Mouse (Mus musculus) Patski (cell line): Measurements from ENCODE around the gene Dcaf7. TPM values are rescaled to one million over a fixed set of nuclear protein-coding genes. Genes with fewer than 3 reads are reported as not detected.

Experiments
- ATAC-seq: fragments of 100-300 bp; one replicate; pipeline ENCODE4 v1.8.0; 2021
- CTCF ChIA-PET: fragments of 350-600 bp; sonication (Branson Sonifier 250); formaldehyde crosslinking; loops from one replicate; lab custom pipeline; 2022; ENCODE audit warnings: inconsistent platforms; lab: Charles Lee
- POLR2A ChIA-PET: fragments of 350-600 bp; sonication (Branson Sonifier 250); formaldehyde crosslinking; loops from one replicate; lab custom pipeline; 2022; ENCODE audit warnings: antibody characterized with exemption, inconsistent platforms; lab: Charles Lee
- DNase-seq: peaks from one replicate; pipeline ENCODE4 v3.0.0-alpha.2; 2011; ENCODE audit warnings: low read depth, low spot score
- H3K27me3 ChIP-seq: fragments of 371-371 bp; one replicate; pipeline ENCODE4 v1.5.1; 2021
- CTCF ChIP-seq: fragments of 100-300 bp; IDR thresholded peaks from one replicate; pipeline ENCODE4 v1.5.1; 2021
- in situ Hi-C: fragments of 300-500 bp; cut with MboI; formaldehyde crosslinking; loops from 3 replicates; pipeline ENCODE4 v1.11.1; 2018; ENCODE audit warnings: low pct_unique_long_range_greater_than_20kb, mixed read lengths
- polyA plus RNA-seq: library from polyadenylated mRNA; unstranded; gene quantifications from one replicate; pipeline ENCODE4 v1.2.3, GENCODE M21; 2021

Gene Dcaf7
- polyA plus RNA-seq: 52.8 TPM

DNA sequence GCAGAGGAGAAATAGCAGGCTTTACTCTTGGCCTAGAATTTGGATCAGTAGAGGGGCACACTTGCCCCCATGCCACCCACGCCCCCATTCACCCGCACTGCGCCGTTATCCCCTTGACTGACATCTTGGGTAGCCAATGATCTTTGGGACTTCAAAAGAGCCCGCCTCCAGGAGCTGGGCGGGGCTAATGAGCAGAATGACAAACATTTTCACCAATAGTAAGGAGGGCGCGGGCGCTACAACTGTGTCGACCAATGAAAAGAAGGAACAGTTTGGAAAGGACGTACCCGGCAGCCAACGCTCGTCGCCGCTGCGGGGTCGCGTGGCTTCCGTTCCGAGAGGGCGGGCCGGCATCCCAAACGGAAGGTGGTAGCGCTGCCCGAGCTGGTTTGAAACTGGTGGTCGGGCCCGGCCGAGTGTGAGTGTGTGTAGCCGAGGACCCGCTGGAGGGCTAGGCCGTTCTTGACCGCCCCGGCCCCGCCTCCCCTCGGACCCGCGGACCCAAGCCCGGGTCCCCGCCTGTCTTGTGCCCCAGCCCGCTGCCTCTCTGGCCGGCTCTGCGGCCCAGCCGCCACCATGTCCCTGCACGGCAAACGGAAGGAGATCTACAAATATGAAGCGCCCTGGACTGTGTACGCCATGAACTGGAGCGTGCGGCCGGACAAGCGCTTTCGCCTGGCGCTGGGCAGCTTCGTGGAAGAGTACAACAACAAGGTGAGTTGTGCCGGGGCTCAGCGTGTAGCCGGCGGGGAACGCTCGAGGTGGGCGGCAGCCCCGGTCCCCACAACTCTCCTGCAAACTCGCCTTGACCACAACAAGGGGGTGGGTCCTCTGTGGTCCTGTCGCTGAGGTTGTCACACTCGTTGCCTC lies at the start of gene Dcaf7:
Gene Dcaf7 (plus strand): TSS at position 325 of the 870 bp plus-strand sequence.
- TF ChIP-seq CTCF: no peak
- ATAC-seq: peak; percentile 99

GRCm38 (mm10) chr11:105987446-105987845 lies 49.2 kb upstream of the Dcaf7 start:
- DNase-seq: no peak
- TF ChIP-seq CTCF: no peak
- H3K27me3 ChIP-seq: peaks cover 17% of the 10 kb centered on the region
- in situ Hi-C loops: no loop called here
- no peak for ATAC-seq
- CTCF ChIA-PET: no interaction called here
- POLR2A ChIA-PET: no interaction called here

More for the DNA sequence above, at the start of gene Dcaf7:
- CTCF ChIA-PET: interaction anchor here (0.9 kb wide), 1 partner anchor 10 kb away, joined by 8 read pairs; no protein-coding TSS in a partner anchor
- POLR2A ChIA-PET: no interaction called here
- no peaks in the 10 kb centered on the region for H3K27me3 ChIP-seq
- in situ Hi-C loops: no loop called here
- DNase-seq: peak; percentile 83

DNA sequence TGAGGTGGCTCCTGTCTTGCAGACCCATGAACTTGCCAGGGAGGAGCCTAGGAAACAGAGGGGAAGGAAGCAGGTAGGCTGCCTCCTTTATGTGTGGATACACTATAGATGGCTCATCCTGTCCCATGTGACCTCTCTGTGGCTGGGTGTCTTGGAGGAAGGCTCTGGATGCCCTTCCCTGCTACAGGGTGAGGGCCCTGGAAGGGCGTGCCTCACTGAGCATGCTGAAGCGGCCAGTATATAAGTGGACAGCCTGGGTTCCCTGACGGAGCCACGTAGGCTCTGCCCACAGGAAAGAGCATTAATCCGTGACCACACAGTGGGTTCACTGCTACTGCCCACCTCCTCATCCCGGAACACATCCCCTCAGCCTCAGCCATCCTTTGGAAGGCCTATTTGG lies 47.2 kb upstream of the Dcaf7 start:
- in situ Hi-C loops: no loop called here
- H3K27me3 ChIP-seq: peaks cover 18% of the 10 kb centered on the region
- CTCF ChIA-PET: no interaction called here
- DNase-seq (no peak), ATAC-seq (no peak)
- no peak for TF ChIP-seq CTCF
- POLR2A ChIA-PET: no interaction called here

GRCm38 (mm10) chr11:105990231-105990630 lies 46.4 kb upstream of the Dcaf7 start:
- ATAC-seq (no peak), DNase-seq (no peak)
- CTCF ChIA-PET: no interaction called here
- no peak for TF ChIP-seq CTCF
- POLR2A ChIA-PET: no interaction called here
- in situ Hi-C loops: no loop called here
- H3K27me3 ChIP-seq: peaks cover 25% of the 10 kb centered on the region

DNA sequence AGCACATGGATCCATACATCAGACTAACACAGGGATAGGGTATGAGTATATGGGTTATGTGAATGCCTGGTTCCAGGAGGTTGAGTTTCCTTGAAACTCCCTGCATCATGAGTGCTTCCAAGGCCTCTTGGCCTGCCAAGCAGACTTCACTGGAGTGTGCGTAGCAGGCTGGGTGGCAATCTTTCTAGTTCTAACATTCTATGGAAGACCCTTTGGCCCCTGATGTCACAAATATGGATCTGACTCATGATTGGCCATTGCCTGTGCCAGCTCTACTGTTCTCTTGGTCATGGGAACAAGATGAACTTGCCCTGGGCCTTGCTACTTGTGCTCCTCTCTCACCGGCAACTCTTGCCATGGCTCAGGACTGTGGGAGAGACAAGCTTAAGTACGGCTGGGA lies 42.3 kb upstream of the Dcaf7 start, which contains the start of gene Ace3:
Gene Ace3 (plus strand): TSS at position 301 of the 400 bp plus-strand sequence.
- in situ Hi-C loops: no loop called here
- ATAC-seq (no peak), DNase-seq (no peak)
- POLR2A ChIA-PET: no interaction called here
- CTCF ChIA-PET: no interaction called here
- peaks cover 31% of the 10 kb centered on the region for H3K27me3 ChIP-seq
- TF ChIP-seq CTCF: no peak

GRCm38 (mm10) chr11:106000062-106000461 lies 36.6 kb upstream of the Dcaf7 start:
- POLR2A ChIA-PET: no interaction called here
- DNase-seq (no peak), ATAC-seq (no peak)
- CTCF ChIA-PET: no interaction called here
- TF ChIP-seq CTCF: no peak
- in situ Hi-C loops: loop anchor here (25.0 kb wide), 1 partner anchor 663 kb away; no protein-coding TSS in a partner anchor
- H3K27me3 ChIP-seq: peaks cover 20% of the 10 kb centered on the region

GRCm38 (mm10) chr11:106001718-106002117 lies 35.0 kb upstream of the Dcaf7 start:
- ChIA-PET POLR2A (no interaction called here), CTCF (interaction anchor here (1.4 kb wide), 1 partner anchor 17 kb away, joined by 4 read pairs; no protein-coding TSS in a partner anchor)
- peaks cover 6% of the 10 kb centered on the region for H3K27me3 ChIP-seq
- ATAC-seq (no peak), DNase-seq (no peak)
- in situ Hi-C loops: loop anchor here (25.0 kb wide), 1 partner anchor 664 kb away; no protein-coding TSS in a partner anchor
- TF ChIP-seq CTCF: peak; percentile 61

GRCm38 (mm10) chr11:106004576-106004975 lies 32.1 kb upstream of the Dcaf7 start:
- ChIA-PET CTCF (no interaction called here), POLR2A (no interaction called here)
- no peak for ATAC-seq
- TF ChIP-seq CTCF: no peak
- no peak for DNase-seq
- in situ Hi-C loops: loop anchor here (25.0 kb wide), 1 partner anchor 667 kb away; no protein-coding TSS in a partner anchor
- H3K27me3 ChIP-seq: peaks cover 11% of the 10 kb centered on the region

DNA sequence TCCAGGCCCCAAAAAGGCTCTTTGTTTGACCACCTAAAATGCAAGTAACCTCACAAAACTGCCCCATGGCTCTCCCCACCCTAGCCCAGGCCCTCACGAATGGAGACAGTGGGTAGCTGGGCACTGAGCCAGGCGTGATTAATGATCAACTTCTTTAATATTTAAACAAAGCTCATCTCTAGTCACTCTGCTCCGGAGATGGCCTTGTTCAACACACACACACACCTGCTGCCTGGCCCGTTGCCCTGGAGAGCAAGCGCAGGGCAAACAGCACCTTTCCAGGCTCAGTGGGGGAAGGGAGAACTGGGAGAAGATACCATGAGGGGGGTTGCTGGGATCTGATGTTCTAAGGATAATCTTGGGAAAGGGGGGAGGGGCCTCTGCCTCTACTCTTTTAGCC lies 30.7 kb upstream of the Dcaf7 start:
- TF ChIP-seq CTCF: no peak
- ChIA-PET POLR2A (interaction anchor here (0.6 kb wide), 1 partner anchor 44 kb away, joined by 5 read pairs; no protein-coding TSS in a partner anchor), CTCF (interaction anchor here (0.6 to 0.9 kb wide), 3 partner anchors 8 to 94 kb away, joined by 3 to 4 read pairs (median 3); no protein-coding TSS in a partner anchor)
- H3K27me3 ChIP-seq: peaks cover 19% of the 10 kb centered on the region
- in situ Hi-C loops: loop anchor here (25.0 kb wide), 1 partner anchor 669 kb away; no protein-coding TSS in a partner anchor
- DNase-seq (no peak), ATAC-seq (no peak)

DNA sequence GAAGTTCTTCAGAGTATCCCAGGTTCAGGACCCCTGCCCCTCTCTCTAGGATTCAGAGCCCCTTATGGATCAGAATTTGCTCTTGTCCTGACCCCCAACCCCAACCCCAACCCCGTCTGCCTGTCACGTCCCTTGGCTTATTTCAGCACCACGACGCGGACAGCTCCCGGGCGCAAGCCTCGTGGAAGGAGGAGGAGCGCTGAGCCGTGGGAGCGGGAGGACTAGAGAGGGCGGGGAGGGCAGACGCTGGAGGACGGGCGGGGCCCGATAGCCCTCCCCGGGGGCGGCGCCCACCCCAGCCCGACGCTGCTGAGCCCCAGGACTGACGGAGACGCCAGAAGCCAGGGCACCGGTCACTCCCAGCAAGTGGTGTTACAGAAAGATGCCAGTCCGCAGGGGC lies 28.9 kb upstream of the Dcaf7 start, which contains the start of gene Kcnh6:
Gene Kcnh6 (plus strand): TSS at position 304 of the 400 bp plus-strand sequence.
- ChIA-PET CTCF (no interaction called here), POLR2A (no interaction called here)
- ATAC-seq: peak; percentile 65
- TF ChIP-seq CTCF: no peak
- no peak for DNase-seq
- peaks cover 26% of the 10 kb centered on the region for H3K27me3 ChIP-seq
- in situ Hi-C loops: loop anchor here (25.0 kb wide), 1 partner anchor 671 kb away; no protein-coding TSS in a partner anchor
